Mouse (Mus musculus) Muller cell, postnatal 12 days (primary cell): ENCODE measurements around the gene Tex45.

Source experiments
- DNase-seq: peaks from one replicate; pipeline ENCODE4 v3.0.0-alpha.2; 2015; ENCODE audit errors: inconsistent ontology term

Gene Tex45

GRCm38 (mm10) chr8:3470562-3470961 lies at the start of gene Tex45:
Tex45 (plus strand) TSS chr8:3470862.
- no peak for DNase-seq

GRCm38 (mm10) chr8:3421507-3421906 lies 49.2 kb upstream of the Tex45 start:
- no peak for DNase-seq

DNA sequence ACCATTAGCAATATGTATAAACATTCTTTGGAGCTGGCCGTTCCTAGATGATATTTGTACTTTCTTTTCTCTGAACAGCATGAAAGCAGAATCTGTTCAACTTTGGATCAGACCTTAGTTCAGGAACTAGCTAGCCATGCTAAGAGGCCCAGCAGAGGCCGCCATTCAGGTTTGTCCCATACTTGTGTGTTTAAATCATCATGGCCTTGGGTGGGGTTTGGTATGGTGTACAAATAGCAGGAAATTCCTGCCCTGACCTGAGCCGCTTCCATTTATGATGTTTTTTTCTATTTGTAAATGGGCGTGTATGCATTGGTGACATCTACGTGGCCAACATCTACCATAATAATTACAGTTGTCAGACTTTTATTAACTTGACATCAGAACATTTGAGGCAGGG lies 45.4 kb upstream of the Tex45 start:
- no peak for DNase-seq

DNA sequence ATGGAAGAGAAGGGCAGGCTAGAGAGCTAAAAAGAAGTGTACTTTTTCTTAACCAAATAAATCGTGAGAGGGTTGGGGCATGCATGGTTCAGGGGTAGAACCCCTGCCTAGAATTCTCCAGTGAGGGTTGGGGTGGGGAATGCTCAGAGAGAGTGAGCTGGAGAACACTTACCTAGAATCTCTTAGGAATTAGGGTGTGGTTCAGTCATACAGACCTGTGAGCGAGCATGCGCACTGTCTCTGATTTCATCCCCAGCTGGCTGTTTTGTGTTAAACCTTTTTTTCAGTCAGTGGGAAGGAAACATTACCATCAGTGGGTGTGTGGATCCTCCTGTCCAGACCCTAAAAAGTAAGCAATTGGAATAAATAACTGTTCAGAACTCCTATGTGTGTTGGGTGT lies 44.5 kb upstream of the Tex45 start:
- no peak for DNase-seq

- no peak for DNase-seq
These were observed 42.2 kb upstream of the Tex45 start for GRCm38 (mm10) chr8:3428426-3428825.

DNA sequence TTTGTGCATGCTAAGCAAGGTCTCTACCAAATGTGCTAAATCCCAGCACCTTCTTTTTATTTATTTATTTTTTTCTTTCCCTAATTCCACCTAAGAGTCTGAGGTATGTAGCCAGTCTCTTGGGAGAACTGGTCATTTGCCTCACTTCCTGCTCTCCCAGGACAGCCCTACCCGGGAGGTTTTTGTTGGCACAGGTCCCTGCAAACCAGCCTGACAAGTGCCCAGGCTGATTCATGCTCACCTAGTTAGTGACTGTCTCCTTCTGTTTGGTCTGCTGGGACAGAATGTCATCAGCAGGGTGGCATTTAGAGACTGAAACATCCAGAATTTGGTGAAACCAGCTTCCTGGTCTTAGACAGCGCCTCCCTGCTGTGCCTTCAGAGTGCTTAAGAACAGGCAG lies 40.7 kb upstream of the Tex45 start:
- peak; percentile 80 for DNase-seq

GRCm38 (mm10) chr8:3431113-3431512 lies 39.5 kb upstream of the Tex45 start:
- DNase-seq = no peak

DNA sequence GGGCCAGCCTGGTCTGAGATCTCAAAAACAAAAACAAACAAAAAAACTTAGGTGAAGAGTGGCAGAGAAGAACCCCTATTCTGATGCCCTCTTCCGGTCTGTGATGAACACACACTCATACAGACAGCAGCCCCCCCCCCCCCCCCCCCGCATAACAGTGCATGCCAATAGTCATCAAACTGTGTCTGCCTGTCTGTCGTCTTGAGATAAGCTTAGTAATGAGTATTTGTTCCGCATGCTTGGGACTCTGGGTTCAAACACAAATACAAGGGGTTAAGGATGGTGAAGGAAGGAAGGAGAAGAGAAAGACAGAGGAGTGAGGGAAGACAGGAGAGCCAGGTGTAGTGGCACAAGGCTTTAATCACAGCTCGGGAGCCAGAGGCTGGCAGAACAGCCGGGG lies 34.2 kb upstream of the Tex45 start:
- no peak for DNase-seq

DNA sequence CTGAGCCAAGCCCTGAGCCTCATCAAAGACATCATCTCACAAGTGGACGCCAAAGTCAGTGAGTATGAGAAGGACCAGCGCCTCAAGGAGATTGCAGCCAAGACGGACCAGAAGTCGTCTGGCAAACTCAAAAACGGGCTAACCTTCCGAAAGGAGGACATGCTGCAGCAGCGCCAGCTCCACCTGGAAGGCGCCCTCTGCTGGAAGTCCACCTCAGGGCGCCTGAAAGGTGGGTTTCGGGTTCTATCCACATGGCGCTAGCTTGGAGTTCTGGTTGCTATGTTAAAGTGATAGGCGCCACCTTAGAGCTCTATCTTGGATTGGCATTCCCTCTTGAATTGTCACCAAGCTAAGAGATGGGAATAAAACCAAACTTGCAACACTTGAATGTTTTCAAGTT lies 31.2 kb upstream of the Tex45 start:
- no peak for DNase-seq

DNA sequence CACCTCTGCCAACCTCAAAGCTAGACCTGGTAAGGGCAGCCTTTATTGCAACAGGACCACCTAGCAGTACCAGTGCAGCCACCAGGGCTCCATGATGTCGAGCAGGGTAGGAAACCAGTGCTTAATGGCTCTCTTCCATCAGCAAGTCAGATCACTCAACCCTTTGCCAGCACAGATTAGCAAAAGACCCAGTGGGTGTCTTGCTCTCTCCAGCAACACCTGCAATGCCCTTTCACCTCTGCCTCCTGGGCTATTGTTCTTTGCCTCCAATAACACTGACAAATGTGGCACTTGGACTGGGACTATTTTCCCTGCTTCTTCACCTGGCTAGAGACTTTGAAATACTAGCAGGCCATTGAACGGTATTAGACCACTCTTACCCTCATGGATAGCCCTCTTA lies 21.4 kb upstream of the Tex45 start:
- DNase-seq = no peak

GRCm38 (mm10) chr8:3450670-3451069 lies 20.0 kb upstream of the Tex45 start:
- peak; percentile 17 for DNase-seq

GRCm38 (mm10) chr8:3451992-3452391 lies 18.7 kb upstream of the Tex45 start:
- no peak for DNase-seq

DNA sequence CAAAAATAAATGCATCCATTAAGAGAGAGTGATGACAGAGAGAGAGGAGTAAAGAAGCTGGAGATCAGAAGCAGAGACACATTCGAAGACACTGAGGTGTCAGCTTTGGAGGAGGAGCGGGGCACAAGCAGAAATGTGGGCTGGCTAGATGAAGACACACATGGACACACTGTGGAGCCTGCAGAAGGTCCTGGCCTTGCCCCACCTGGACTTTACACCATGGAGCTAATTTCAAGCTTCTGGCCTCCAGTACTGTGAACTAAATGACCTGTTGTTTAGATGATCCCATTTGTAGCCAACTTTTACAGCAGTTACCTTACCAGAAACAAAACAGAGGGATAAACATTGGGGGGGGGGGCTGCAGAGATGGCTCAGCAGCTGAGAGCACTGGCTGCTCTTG lies 7.4 kb upstream of the Tex45 start:
- no peak for DNase-seq

DNA sequence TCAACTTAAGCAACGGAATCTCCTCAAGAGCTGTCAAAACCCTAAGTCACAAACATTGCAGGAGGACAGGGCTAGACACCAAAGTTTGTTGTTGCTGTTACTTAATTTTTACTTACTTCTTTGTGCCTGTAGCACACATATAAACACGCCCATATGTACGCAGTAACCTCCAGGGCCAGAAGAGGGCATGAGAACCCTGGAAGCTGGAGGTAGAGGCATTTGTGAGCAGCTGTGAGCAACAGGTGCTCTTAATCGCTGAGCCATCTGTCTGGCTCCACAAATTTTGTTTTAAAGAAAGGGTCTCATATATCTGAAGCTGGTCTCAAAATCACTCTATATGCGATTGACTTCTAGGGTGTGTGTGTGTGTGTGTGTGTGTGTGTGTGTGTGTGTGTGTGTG lies 6.4 kb upstream of the Tex45 start:
- peak; percentile 9 for DNase-seq

DNA sequence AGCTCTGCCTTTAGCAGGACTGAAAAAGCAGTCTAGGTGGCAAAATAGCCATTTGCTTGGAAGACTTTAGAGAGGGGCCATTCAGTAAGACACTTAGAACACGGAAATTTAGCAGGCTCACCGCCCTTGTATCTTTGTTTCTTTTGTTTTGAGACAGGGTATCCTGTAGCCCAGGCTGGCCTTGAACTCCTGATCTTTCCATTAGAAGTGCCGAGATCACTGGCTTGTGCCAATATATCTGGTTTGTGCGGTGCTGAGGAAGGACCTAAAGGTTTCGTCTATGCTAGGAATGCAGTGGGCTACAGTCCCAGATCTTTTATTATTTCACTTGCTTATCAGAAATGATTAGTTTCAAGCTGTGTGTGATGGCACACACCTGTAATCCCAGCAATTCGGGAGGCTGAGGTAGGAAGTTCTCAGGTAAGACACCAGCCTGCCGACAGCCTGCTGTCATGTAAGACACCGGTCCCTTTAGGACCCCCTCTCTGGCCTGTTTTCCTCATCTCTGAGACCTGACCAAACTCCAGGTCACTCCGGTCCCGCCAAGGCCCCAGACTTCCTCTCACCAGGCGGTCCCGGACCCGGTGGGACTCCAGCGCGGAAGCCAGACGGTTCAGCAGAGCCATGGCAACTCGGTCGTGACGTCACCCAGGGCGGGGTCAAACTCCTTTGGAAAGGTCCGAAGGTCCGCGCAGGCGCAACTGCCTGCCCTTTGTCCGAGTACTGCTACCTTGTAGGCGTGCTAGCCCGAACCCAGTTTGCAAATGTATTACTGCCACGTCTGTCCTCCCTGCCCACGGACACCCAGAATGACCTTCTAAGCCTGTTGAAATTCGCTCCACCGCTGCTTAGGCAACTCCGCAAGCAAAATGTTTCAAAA lies 3.4 kb upstream of the Tex45 start, which contains the start of gene Pex11g:
TSS of gene Pex11g (minus strand) at position 675 of the 880 bp plus-strand sequence.
- peak; percentile 98 for DNase-seq

DNA sequence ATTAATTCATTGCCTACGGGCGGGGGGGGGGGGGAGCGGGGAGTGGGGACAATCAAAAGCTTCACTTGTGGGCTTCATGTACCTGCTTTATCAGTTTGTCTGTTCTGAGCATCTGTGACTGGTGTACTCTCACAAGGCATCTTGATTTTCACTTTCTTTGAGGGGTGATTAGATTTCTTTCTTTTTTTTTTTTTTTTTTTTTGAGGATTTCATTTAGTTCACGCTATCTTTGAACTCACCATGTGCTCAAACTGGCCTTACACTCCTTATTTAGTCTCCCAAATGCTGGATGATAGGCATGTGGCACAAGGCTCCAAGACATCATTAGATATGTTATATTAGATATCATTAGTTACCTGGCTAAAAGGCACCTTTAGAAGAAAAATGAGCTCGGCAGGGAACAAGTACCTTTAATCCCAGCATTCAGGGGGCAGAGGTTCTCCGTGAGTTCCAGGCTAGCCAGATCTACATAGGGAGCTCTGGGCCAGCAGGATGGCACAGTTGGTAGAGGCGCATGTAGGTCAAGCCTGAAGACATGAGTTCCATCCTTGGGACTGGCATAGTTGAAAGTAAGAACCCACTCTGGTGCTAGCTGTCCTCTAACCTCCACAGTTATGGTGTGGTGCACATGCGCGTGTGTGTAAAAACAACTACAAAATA lies 2.6 kb upstream of the Tex45 start:
- no peak for DNase-seq

- DNase-seq = no peak
These were observed 1.8 kb upstream of the Tex45 start for GRCm38 (mm10) chr8:3468838-3469237.

DNA sequence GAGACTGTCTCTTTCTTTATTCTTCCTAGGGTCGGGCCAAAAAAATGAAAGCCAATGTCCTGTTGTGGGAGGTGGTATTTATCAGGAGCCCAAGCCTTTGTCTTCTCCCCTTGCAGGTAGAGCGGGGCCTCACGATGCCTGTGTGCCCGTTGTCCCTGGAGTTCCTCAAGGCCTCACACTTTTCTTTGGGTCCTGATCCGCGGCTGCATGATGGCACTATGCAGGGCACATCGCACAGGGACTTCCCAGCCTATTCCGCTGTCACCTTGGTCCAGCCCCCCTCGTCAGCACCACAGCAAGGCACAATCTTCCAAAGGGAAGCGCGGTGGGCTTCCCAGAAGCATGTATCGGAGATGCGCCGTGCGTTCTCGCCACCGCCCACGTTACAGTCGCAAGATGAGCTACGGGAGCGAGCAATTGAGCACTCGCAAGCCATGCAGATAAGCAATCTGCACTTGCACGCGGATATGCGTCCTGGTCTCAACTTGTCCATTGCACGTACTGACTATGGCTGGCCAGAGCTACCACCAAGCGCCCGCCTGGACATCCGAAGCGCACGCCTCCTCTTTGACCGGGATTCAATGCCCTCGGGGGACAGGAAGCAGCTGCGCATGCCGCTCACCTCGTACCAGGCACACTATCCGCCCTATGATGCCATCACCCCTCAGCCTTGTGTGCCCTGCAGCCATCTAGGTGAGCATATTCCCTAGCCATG lies 5.2 kb downstream of the Tex45 start:
- no peak for DNase-seq

- no peak for DNase-seq
These were observed 9.6 kb downstream of the Tex45 start for GRCm38 (mm10) chr8:3480221-3480785.

GRCm38 (mm10) chr8:3481605-3482004 lies 10.9 kb downstream of the Tex45 start:
- no peak for DNase-seq

DNA sequence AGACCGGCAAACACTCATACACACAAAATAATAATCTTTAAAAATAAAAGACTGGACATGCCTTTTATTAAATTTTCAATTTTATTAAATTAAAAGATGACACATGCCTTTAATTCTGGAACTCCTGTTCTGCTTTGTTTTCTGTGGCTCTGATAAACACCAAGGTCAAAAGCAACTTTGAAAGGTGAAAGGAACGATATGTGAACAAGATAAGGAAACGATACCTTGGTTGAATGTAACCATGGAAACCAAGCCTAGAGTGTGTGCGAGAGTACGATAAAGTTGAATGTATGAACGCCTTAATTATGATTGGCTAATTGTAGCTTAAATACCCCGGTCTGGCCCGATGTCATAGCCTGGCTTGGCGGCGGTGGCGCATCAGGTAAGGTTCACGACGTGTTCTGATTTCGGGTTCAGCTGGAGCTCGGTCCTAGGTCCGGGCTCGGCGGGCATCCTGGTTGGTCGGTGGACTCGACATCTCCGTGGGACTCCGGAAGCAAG lies 11.6 kb downstream of the Tex45 start:
- no peak for DNase-seq

DNA sequence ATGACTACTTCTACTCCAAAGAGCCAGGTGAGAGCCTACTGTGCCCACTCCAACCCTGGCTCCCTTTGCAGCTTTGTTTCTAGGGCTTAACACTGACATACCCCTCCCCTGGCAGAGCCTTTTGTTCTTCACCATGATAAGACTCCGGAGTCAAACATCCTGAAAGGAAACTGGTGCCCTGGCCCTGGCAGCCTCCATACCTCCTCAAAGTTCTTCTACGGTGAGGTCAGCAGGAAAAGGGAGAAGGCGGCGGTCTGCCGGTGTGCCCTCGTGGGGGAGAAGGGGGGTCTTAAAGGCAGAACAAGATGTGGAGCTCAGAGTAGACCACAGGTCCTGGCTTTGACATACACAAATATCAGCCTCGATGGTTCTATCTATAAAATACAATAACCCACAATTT lies 12.9 kb downstream of the Tex45 start:
- DNase-seq = no peak
